Mouse (Mus musculus) E14TG2a.4 (cell line): Measurements from ENCODE around the gene Carmil1.

Experiments
- CTCF ChIP-seq: conservative IDR thresholded peaks from 2 replicates; pipeline ENCODE4 v1.5.1; 2014; ENCODE audit warnings: low read length
- NANOG ChIP-seq: IDR thresholded peaks from 2 replicates; pipeline ENCODE4 v1.6.1; 2014; ENCODE audit warnings: borderline replicate concordance, low read length, mixed read lengths
- POU5F1 ChIP-seq: IDR thresholded peaks from 2 replicates; pipeline ENCODE4 v1.6.1; 2014; ENCODE audit warnings: low read length, borderline replicate concordance

- TF ChIP-seq CTCF (no peak), POU5F1 (no peak), NANOG (no peak)
These were observed 129.3 kb downstream of the Carmil1 start for GRCm38 (mm10) chr13:24151335-24151734.
